Mouse (Mus musculus) midbrain, postnatal 0 days (tissue): ENCODE measurements around the gene Mt4. TPM values are rescaled to one million over a fixed set of nuclear protein-coding genes. Genes with fewer than 3 reads are reported as not detected.

ENCODE experiments used
- ATAC-seq: fragments of 200-750 bp; cut with Nextera tagmentation; 2 replicates; pipeline ENCODE4 v1.8.0; 2017; ENCODE audit warnings: moderate number of reproducible peaks, mild to moderate bottlenecking, moderate TSS enrichment, moderate library complexity; ENCODE audit not compliant: low FRiP score
- DNase-seq: peaks from one replicate; pipeline ENCODE4 v3.0.0-alpha.2; 2015; ENCODE audit warnings: low spot score
- H3K27ac ChIP-seq: fragments of 300-500 bp; sonication (generic); 2 replicates; pipeline ENCODE4 v1.5.1; 2014; ENCODE audit warnings: low read depth, mild to moderate bottlenecking, low read length, mixed read lengths
- H3K27me3 ChIP-seq: fragments of 300-500 bp; sonication (generic); 2 replicates; pipeline ENCODE4 v1.6.1; 2014; ENCODE audit warnings: low read length, control low read depth, mixed read lengths; ENCODE audit not compliant: insufficient read depth
- H3K36me3 ChIP-seq: fragments of 300-500 bp; sonication (generic); 2 replicates; pipeline ENCODE4 v1.6.1; 2014; ENCODE audit warnings: low read length, control low read depth, mixed read lengths; ENCODE audit not compliant: insufficient read depth
- H3K4me1 ChIP-seq: fragments of 300-500 bp; sonication (generic); 2 replicates; pipeline ENCODE4 v1.6.1; 2014; ENCODE audit warnings: mild to moderate bottlenecking, control low read depth, antibody characterized with exemption, low read length, mixed read lengths; ENCODE audit not compliant: insufficient read depth
- H3K4me2 ChIP-seq: fragments of 300-500 bp; sonication (generic); 2 replicates; pipeline ENCODE4 v1.6.1; 2014; ENCODE audit warnings: low read depth, mild to moderate bottlenecking, low read length, mixed read lengths; ENCODE audit not compliant: poor library complexity, severe bottlenecking
- H3K4me3 ChIP-seq: fragments of 300-500 bp; sonication (generic); 2 replicates; pipeline ENCODE4 v1.5.1; 2014; ENCODE audit warnings: low read depth, mild to moderate bottlenecking, low read length, moderate library complexity
- H3K9ac ChIP-seq: fragments of 300-500 bp; sonication (generic); replicated peaks from 2 replicates; pipeline ENCODE4 v1.6.1; 2014; ENCODE audit warnings: mild to moderate bottlenecking, low read length, moderate library complexity, mixed read lengths; ENCODE audit not compliant: poor library complexity, severe bottlenecking
- H3K9me3 ChIP-seq: fragments of 300-500 bp; sonication (generic); 2 replicates; pipeline ENCODE4 v1.6.1; 2016; ENCODE audit warnings: low read length, control low read depth
- CTCF ChIP-seq: IDR thresholded peaks from 2 replicates; pipeline ENCODE4 v1.5.1; 2016; ENCODE audit warnings: antibody characterized with exemption, mild to moderate bottlenecking
- WGBS: fragments of 180-500 bp; shearing (Covaris S2); extraction: QIAGEN DNeasy Blood & Tissue Kit; methylation state at CpG from one replicate; pipeline ENCODE4 v1.1.7; 2014; 5-methylcytosine and 5-hydroxymethylcytosine counted together
- polyA plus RNA-seq: library from polyadenylated mRNA; unstranded; fragments of >200 nt; fragmentation: Nextera tagmentation; extraction: Ambion mirVana; gene quantifications from 2 replicates; pipeline ENCODE4 v1.2.1, GENCODE M21; 2015
- total RNA-seq: library from RNA; depleted of rRNA; stranded (reverse); fragments of >200 nt; gene quantifications from 2 replicates; pipeline ENCODE4 v1.2.3, GENCODE M21; 2014

Mt4 gene
- total and polyA plus RNA-seq, 2 experiments from 2014 or later = not detected

GRCm38 (mm10) chr8:94179713-94180560 is 42.9 kb downstream of the Mt4 start:
- ATAC-seq = no peak

DNA sequence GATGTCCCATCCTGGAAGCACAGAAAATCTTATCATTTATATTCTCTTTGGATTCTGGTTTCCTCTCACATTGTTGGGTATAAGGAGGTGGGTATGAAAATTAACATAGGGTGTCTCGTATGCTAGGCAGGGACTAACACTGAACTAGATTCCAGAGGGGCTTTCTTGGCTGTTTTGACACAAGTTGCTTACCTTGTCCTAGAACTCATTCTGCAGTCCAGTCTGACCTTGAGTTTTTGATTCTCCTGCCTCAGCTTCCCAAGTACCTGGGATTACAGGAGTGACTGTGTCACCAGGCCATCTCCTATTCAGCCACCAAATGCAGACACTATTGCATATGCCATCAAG is 43.5 kb downstream of the Mt4 start:
- H3K4me2 ChIP-seq = peak overlapping the region; percentile 79
- WGBS = 96% methylated on average over 1 of the region's 1 CpGs

More at GRCm38 (mm10) chr8:94179713-94180560, 42.9 kb downstream of the Mt4 start:
- Histone ChIP-seq H3K9ac (peak overlapping the region; percentile 65; the same call in 1 of the 2 replicates), H3K27ac (0 out of 2 replicates have a peak overlapping the region, but pooled peaks have one; percentile 51), H3K4me3 (peak overlapping the region; percentile 45), H3K4me1 (peaks cover 3% of the 10 kb centered on the region), H3K4me2 (peak overlapping the region; percentile 79), H3K9me3 (no peaks in the 10 kb centered on the region), H3K36me3 (no peaks in the 10 kb centered on the region), H3K27me3 (peaks cover 49% of the 10 kb centered on the region)
- 4% methylated on average over 25 of the region's 25 CpGs for WGBS
- no peak for TF ChIP-seq CTCF
- no peak for DNase-seq

DNA sequence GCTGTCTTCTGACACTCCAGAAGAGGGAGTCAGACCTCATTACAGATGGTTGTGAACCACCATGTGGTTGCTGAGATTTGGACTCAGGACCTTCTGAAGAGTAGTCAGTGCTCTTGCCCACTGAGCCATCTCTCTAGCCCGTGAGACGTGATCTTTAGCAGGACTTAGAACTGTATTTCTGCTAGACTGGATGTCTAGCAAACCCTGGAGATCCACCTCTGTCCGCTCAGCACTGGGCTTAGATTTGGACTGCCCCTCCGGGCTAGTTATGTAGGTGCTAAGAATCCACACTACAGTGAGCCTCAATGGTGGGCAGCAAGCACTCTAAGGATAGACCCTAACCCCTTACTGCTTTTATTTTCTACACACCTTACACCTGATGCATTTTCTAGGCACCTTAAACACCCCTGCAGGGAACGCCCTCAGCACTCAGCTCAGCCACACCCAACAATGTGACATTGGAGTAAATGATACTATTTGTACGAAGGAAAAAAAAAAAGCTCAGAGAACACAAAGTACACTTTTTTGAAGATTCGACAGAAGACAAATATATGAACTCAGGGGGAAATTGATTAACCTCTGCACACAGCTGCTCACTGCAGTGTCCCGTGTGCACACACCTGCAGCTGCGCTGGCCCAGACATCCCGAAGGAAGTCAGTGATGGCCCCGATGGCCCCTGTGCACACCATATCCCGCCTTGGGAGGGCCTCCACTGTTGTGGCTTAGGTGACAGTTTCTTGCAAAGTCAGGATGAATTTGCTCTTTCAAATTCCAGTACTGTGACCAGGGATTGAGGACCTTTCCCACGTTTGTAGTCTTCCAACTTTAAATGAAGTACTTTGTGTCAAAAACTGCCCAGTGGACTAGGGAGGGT is 45.3 kb downstream of the Mt4 start:
- no peak overlapping the region for H3K27ac ChIP-seq
- no peak for TF ChIP-seq CTCF
- no peak overlapping the region for H3K9ac ChIP-seq
- H3K27me3 ChIP-seq = peaks cover 60% of the 10 kb centered on the region
- H3K4me3 ChIP-seq = no peak overlapping the region
- no peak for ATAC-seq
- H3K4me1 ChIP-seq = peaks cover 3% of the 10 kb centered on the region
- no peak overlapping the region for H3K4me2 ChIP-seq
- WGBS = 64% methylated on average over 13 of the region's 13 CpGs
- H3K36me3 ChIP-seq = no peaks in the 10 kb centered on the region
- no peaks in the 10 kb centered on the region for H3K9me3 ChIP-seq
- DNase-seq = no peak

More for the DNA sequence above, 43.5 kb downstream of the Mt4 start:
- H3K4me1 ChIP-seq = peaks cover 3% of the 10 kb centered on the region
- no peak overlapping the region for H3K9ac ChIP-seq
- no peaks in the 10 kb centered on the region for H3K36me3 ChIP-seq
- H3K4me3 ChIP-seq = peak overlapping the region; percentile 45; the same call in 1 of the 2 replicates
- no peak for TF ChIP-seq CTCF
- no peaks in the 10 kb centered on the region for H3K9me3 ChIP-seq
- H3K27ac ChIP-seq = no peak overlapping the region
- DNase-seq = no peak
- ATAC-seq = no peak
- H3K27me3 ChIP-seq = peaks cover 46% of the 10 kb centered on the region

DNA sequence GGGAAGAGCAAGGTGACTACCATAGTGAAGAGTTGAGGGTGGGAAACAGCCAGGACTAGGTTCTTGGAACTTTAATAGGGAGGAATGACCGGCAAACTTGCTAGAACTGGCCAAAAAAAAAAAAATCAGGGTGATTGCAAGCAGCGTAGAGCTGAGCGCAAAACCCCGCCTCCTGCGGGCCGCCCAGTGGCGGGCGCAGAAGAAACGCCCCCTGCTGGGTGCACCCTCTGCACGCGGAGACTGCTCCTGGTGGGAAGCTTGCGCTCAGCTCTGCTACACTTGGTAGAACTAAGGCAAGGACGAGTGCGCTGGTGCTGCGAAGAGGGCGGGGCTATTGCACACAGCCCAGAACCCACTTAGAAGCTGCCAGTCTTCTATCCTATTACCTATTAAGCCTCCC is 46.1 kb downstream of the Mt4 start:
- peaks cover 3% of the 10 kb centered on the region for H3K4me1 ChIP-seq
- H3K36me3 ChIP-seq = no peaks in the 10 kb centered on the region
- H3K9ac ChIP-seq = no peak overlapping the region
- H3K27me3 ChIP-seq = peaks cover 62% of the 10 kb centered on the region
- DNase-seq = peak; percentile 73
- H3K4me3 ChIP-seq = peak overlapping the region; percentile 19; the same call in 1 of the 2 replicates
- peak overlapping the region; percentile 32 for H3K4me2 ChIP-seq
- ATAC-seq = peak; percentile 41; the same call in 1 of the 2 replicates
- peak; percentile 63 for TF ChIP-seq CTCF
- 0% methylated on average over 16 of the region's 16 CpGs for WGBS
- H3K9me3 ChIP-seq = no peaks in the 10 kb centered on the region
- H3K27ac ChIP-seq = no peak overlapping the region

DNA sequence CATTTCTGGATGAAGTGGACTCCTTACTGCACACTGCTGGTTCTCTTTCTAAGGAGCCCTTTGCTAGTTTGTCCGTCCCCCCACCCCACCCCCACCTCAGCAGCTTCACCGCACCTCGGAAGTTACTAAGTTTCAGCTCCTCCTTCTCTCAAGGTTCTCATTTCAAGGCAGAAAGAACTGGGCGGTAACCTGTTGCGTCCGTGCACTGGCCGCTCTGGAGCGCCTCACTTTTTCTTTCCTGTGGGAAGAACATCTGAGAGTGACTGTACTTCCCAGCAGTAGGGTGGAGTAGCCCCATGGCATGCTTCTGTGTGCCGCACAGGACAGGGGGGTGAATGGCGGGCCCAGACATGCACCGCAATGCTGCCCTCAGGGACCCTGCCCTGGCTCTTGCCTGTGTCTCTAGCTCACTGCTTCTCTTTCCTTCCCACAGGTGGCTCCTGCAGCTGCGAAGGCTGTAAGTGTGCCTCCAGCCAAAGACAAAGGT is 47.4 kb downstream of the Mt4 start:
- TF ChIP-seq CTCF = no peak
- DNase-seq (no peak), ATAC-seq (no peak)
- WGBS = 31% methylated on average over 12 of the region's 12 CpGs
- peaks cover 57% of the 10 kb centered on the region for H3K27me3 ChIP-seq
- no peaks in the 10 kb centered on the region for H3K9me3 ChIP-seq
- H3K27ac ChIP-seq = no peak overlapping the region
- H3K4me1 ChIP-seq = peaks cover 3% of the 10 kb centered on the region
- no peak overlapping the region for H3K4me2 ChIP-seq
- H3K9ac ChIP-seq = no peak overlapping the region
- no peak overlapping the region for H3K4me3 ChIP-seq
- H3K36me3 ChIP-seq = no peaks in the 10 kb centered on the region
